Mouse (Mus musculus) brain, embryonic 14.5 days (tissue): ENCODE data around the gene BC049715. TPM values are rescaled to one million over a fixed set of nuclear protein-coding genes. Genes with fewer than 3 reads are reported as not detected.

Experiments used
- DNase-seq: peaks from one replicate; pipeline ENCODE4 v3.0.0-alpha.2; 2011; ENCODE audit warnings: low read depth
- CTCF ChIP-seq: fragments of 200-500 bp; IDR thresholded peaks from 2 replicates; pipeline ENCODE4 v1.5.1; 2012; ENCODE audit warnings: inconsistent platforms, mild to moderate bottlenecking, moderate library complexity, borderline replicate concordance; ENCODE audit not compliant: insufficient read depth, insufficient read length; ENCODE audit errors: extremely low read depth
- POLR2A ChIP-seq: fragments of 200-500 bp; IDR thresholded peaks from 2 replicates; pipeline ENCODE4 v1.6.1; 2012; ENCODE audit warnings: mild to moderate bottlenecking, inconsistent platforms, borderline replicate concordance; ENCODE audit not compliant: poor library complexity, insufficient read depth, insufficient read length, severe bottlenecking; ENCODE audit errors: extremely low read depth
- polyA plus RNA-seq: library from polyadenylated mRNA; depleted of rRNA; stranded (reverse); fragments of >200 nt; gene quantifications from 2 replicates; pipeline ENCODE4 v1.2.3, GENCODE M21; 2012

Gene BC049715
- polyA plus RNA-seq, 1 experiment: 0.51 TPM

DNA sequence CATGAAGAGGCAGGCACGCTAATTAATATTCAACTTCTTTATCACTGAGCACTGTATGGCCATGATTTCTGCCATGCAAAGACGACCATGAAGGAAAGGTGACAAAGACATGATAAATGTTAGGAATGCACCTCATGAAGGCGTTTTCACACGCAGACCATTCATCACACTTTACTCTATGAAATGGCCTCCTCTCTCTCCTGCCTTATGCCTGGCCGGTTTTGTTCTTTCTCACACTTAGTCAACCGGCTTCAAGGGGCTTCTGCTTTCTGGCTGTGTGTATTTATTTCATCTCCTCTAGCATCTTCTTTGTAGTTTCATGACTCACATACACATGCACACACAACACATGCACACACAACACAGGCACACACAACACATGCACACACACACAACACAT is 26.2 kb upstream of the BC049715 start:
- DNase-seq: no peak
- TF ChIP-seq CTCF (no peak), POLR2A (no peak)

DNA sequence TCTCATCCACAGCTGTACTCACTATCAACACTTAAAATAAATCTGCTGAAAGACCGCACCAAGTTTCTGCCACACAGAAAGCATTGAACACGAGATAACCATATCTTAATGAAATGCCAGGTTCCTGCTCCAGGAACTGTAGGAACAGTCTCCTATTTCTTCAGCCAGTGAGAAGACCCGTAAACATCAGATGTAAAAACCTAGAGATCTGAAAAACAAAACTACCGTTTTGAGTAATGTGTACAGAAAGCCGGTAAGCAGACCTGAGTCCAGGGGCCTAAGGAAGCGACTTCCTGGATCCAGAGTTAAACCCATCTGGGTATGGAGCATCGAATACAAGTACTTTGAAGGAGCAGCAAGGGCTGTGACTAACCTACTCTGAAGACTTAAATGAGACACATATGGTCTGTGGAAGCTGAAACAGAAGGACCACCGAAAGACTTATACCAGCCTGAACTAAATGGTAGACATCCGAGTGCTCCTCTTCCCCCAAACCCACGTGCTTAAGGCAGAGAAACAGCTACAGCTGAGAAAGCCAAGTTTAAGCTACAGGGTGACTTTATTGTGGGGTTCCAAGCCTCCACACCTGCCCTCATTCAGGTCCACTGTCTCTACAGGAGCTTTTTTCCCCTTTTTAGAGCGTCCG is 24.2 kb upstream of the BC049715 start:
- TF ChIP-seq POLR2A (no peak), CTCF (no peak)
- no peak for DNase-seq

DNA sequence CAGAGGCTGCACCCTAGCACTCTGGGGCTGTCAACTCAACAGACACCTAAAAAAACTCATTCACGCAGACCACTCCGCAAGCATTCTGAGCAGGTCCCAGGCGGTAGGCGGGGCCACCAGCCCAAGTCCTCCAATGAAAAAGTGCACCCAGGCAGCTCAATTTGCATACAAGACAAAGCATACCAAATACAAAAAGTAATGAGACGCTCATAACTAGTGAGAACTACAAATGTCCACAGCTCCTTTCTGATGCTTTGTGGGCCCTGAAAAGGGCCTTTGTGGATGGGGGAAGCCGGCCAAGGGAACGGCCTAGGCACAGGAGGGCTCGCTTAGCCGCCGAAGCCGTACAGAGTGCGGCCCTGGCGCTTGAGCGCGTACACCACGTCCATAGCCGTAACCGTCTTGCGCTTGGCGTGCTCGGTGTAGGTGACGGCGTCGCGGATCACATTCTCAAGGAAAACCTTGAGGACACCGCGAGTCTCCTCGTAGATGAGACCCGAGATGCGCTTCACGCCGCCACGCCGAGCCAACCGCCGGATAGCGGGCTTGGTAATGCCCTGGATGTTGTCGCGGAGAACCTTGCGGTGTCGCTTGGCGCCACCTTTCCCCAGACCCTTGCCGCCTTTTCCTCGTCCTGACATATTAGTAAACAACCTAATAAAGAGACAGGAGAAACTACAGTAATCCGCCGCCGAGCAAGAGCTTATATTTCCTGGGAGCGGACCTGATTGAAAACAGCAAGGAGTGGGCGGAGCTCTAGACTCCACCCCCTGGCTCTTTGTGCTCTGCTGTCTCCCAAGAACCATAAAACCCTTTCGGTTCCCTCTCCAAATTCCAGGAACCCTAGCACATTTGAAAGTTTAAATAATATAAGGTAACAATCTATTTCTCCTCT is 23.4 kb upstream of the BC049715 start, which contains the start of gene Hist4h4:
Gene Hist4h4, minus strand, starts transcription at position 677 of the 895 bp plus-strand sequence.
- TF ChIP-seq POLR2A: peak; percentile 81; the same call in 1 of the 2 replicates
- TF ChIP-seq CTCF: no peak
- DNase-seq: peak; percentile 97

DNA sequence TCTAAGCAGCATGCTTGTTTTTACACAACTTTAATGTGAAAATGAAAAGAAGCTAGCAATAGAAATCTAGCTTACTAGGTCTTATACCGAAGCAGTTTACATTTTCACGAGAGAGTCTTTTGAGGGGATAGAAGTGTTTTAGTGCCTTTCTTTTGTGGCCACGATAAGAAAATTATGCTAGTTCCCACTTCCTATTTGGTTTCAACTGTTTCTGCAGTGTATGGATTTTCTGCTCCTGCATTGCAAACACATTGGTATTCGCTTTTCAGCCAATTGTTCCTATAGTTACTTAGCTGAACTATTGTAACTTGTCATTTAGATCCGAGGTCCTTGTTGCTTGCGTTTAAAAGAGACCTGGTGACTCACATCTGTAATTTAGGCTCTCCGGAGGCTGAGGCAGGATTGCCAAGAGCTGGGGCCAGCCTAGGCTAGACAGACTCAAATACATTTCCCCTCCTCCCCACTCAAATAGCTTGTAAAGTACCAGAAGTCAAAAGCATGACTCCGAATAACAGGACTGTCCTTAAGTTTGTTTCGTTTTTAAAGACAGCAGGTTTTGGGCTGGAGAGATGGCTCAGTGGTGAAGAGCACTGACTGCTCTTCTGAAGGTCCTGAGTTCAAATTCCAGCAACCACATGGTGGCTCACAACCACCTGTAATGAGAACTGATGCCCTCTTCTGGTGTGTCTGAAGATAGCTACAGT is 22.6 kb upstream of the BC049715 start:
- DNase-seq: no peak
- no peak for TF ChIP-seq POLR2A
- TF ChIP-seq CTCF: no peak

DNA sequence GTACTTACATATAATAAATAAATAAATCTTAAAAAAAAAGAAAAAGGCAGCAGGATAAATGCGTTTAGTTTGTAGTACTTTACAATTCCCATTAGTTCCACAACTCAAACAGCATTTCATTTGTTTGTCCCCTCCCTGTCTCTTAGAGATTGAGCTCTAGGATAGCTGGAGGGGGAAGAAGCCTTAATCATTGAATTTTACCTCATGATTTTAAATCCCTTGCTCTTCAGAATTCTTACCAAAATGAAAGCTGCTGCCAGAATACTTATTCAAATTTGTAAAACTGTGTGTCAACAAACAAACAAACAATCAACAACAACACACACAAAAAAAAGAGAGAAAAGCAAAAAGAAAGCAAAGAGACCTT is 22.0 kb upstream of the BC049715 start:
- TF ChIP-seq POLR2A (no peak), CTCF (no peak)
- DNase-seq: no peak

DNA sequence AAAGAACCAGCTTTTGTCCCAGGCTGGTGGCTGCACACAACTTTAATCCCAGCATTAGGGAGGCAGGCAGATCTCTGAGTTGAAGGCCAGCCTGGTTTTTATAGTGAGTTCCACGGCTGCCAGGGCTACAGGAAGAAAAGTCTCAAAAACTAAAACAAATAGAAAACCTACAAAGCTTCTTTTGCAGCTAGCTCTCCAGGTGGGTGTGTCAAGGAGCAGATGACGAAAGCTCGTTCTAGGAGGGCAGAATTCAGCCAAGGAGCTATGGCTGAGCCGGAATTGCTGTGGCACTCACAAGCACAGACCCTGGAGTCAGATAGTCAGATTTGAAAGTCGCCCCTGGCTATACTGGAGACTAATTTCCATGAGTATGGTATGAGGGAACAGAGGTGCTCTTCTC is 20.6 kb upstream of the BC049715 start:
- TF ChIP-seq CTCF (no peak), POLR2A (no peak)

DNA sequence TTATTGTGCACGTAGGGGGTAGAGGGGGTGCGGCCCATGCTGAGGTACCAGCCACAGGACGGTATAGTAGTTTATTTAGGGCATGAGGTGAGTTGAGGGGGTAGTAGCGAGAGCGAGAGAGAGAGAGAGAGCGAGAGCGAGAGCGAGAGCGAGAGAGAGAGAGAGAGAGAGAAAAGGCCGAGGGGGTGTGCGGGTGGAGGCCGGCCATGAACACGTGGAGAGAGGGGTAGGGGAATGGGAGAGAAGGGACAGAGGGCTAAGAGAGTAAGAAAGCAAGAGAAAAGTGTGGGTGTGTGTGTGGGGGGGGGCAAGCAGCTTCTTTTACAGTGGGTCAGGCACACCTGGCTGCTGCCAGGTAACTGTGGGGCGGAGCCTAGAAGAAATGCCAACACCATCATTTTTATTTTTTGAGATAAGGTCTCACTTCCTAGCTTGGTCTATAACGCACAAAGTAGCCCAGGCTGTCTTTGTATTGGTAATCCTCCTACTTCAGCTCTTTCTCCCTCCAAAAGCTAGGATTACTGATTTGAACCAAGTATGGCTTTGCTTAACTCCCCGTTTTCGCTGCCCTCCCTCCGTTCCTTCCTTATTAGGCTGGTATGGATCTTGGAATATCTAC is 19.9 kb upstream of the BC049715 start:
- TF ChIP-seq CTCF (no peak), POLR2A (no peak)
- no peak for DNase-seq

More for the DNA sequence above, 20.6 kb upstream of the BC049715 start:
- DNase-seq: no peak

DNA sequence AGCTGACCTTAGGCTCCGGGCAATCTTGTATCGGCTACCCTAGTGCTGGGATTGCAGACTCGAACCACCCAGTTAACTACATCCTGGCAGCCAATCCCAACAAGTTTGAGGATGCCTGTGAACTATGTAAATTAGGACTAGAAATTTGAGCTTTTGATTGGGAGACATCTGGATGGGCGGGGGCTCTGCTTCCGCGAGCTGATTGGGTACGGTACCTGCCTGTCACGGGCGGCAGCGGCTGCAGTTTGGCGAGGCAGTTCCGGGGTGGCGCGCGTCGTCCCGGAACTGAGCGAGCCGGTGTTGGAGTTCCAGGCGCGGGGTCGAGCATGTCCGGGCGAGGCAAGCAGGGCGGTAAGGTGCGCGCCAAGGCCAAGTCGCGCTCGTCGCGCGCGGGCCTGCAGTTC is 19.4 kb upstream of the BC049715 start, which contains the start of gene H2afj:
Gene H2afj, plus strand, starts transcription at position 231 of the 404 bp plus-strand sequence.
- TF ChIP-seq CTCF: no peak
- 0 out of 2 replicates have a peak, but pooled peaks have one; percentile 21 for TF ChIP-seq POLR2A
- peak; percentile 99 for DNase-seq

DNA sequence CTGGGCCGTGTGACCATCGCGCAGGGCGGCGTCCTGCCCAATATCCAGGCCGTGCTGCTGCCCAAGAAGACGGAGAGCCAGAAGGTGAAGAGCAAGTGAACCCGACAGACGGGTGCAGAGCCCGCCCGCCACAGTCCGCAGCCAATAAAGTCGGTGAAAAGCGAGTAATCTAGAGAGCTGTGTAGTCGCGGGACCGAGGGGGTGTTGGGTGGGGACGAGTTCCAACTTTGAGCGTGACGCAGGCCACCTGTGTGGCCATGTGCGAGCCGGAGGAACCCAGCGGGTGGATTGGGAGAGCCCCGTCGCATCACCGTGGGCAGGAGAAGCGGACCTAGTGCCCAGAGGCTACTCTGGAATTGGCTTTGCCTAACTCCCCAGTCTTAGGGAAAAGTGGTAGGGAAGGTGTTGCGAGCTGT is 18.8 kb upstream of the BC049715 start:
- peak; percentile 23 for DNase-seq
- TF ChIP-seq CTCF: no peak
- TF ChIP-seq POLR2A: no peak

DNA sequence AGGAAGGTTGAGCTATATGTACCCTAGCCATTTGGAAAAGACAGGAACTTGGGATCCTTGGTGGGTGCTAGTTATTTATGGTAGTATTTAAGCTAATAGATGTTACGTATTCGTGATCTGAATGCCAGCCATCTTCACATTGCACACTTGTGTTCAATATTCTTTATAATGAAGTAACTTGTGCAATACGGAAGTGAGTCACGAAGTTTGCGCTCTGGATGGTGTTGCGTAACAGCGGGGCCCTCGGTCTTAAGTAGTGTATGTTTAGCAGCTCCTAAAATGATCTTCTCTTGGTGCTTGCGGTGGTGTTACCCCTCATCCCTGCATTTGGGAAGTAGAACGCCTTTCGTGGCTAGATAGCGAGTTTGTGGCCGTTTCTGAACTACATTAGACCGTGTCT is 18.3 kb upstream of the BC049715 start:
- no peak for TF ChIP-seq POLR2A
- TF ChIP-seq CTCF: no peak
- DNase-seq: no peak
